Mouse (Mus musculus) forebrain, embryonic 10.5 days (tissue): ENCODE results near the gene Ankle2. TPM values are rescaled to one million over a fixed set of nuclear protein-coding genes. Genes with fewer than 3 reads are reported as not detected.

Experiments
- DNase-seq: peaks from one replicate; pipeline ENCODE4 v3.0.0-alpha.2; 2017; ENCODE audit warnings: low spot score; ENCODE audit errors: extremely low spot score
- H3K27ac ChIP-seq: fragments of 300-500 bp; sonication (generic); 2 replicates; pipeline ENCODE4 v1.5.1; 2016; ENCODE audit warnings: mild to moderate bottlenecking
- H3K27me3 ChIP-seq: fragments of 300-500 bp; sonication (generic); 2 replicates; pipeline ENCODE4 v1.6.1; 2016; ENCODE audit warnings: mild to moderate bottlenecking; ENCODE audit not compliant: poor library complexity, severe bottlenecking
- H3K36me3 ChIP-seq: fragments of 300-500 bp; sonication (generic); replicated peaks from 2 replicates; pipeline ENCODE4 v1.6.1; 2016; ENCODE audit warnings: mild to moderate bottlenecking, moderate library complexity
- H3K4me1 ChIP-seq: fragments of 300-500 bp; sonication (generic); 2 replicates; pipeline ENCODE4 v1.6.1; 2016
- H3K4me3 ChIP-seq: fragments of 300-500 bp; sonication (generic); 2 replicates; pipeline ENCODE4 v1.5.1; 2016; ENCODE audit warnings: mild to moderate bottlenecking, moderate library complexity
- H3K9me3 ChIP-seq: fragments of 300-500 bp; sonication (generic); 2 replicates; pipeline ENCODE4 v1.6.1; 2016; ENCODE audit warnings: mild to moderate bottlenecking, moderate library complexity
- WGBS: fragments of 180-500 bp; shearing (Covaris S2); methylation state at CpG from one replicate; pipeline ENCODE4 v1.1.7; 2016; 5-methylcytosine and 5-hydroxymethylcytosine counted together
- polyA plus RNA-seq: library from polyadenylated mRNA; unstranded; fragments of >200 nt; fragmentation: Nextera tagmentation; extraction: Ambion mirVana; gene quantifications from 2 replicates; pipeline ENCODE4 v1.2.1, GENCODE M21; 2016

Gene Ankle2
- polyA plus RNA-seq = 28.5 and 30.2 TPM in 2 replicates

- peak; percentile 92 for DNase-seq
- Histone ChIP-seq H3K4me3 (peak within 1 kb of the TSS; percentile 94), H3K4me1 (peaks cover 23% of the 10 kb centered on the region), H3K27ac (peak within 1 kb of the TSS; percentile 93), H3K27me3 (no peaks in the 10 kb centered on the region), H3K36me3 (peaks cover 35% of the 10 kb centered on the region), H3K9me3 (no peaks in the 10 kb centered on the region)
- WGBS = under 1% methylated on average over 81 of the region's 81 CpGs
Measured at GRCm38 (mm10) chr5:110230780-110231461, at the start of gene Ankle2. TSS of gene Ankle2 (plus strand) at chr5:110231004.

- DNase-seq = no peak
- Histone ChIP-seq H3K9me3 (no peaks in the 10 kb centered on the region), H3K4me1 (peaks cover 11% of the 10 kb centered on the region), H3K27me3 (no peaks in the 10 kb centered on the region), H3K36me3 (peaks cover 50% of the 10 kb centered on the region), H3K27ac (no peak overlapping the region), H3K4me3 (no peak overlapping the region)
- 90% methylated on average over 5 of the region's 5 CpGs for WGBS
Measured at GRCm38 (mm10) chr5:110181716-110182115, 49.1 kb upstream of the Ankle2 start.

GRCm38 (mm10) chr5:110203164-110203895, 27.5 kb upstream of the Ankle2 start:
- Histone ChIP-seq H3K9me3 (no peaks in the 10 kb centered on the region; the same call in 1 of the 2 replicates), H3K4me3 (no peak overlapping the region), H3K27me3 (no peaks in the 10 kb centered on the region), H3K36me3 (peaks cover 87% of the 10 kb centered on the region), H3K4me1 (no peaks in the 10 kb centered on the region), H3K27ac (no peak overlapping the region)
- 88% methylated on average over 10 of the region's 10 CpGs for WGBS
- DNase-seq = no peak

- H3K27me3 ChIP-seq = no peaks in the 10 kb centered on the region
- H3K9me3 ChIP-seq = no peaks in the 10 kb centered on the region
- 83% methylated on average over 6 of the region's 6 CpGs for WGBS
- H3K4me3 ChIP-seq = no peak overlapping the region
- no peak overlapping the region for H3K27ac ChIP-seq
- DNase-seq = no peak
- H3K36me3 ChIP-seq = peaks cover 97% of the 10 kb centered on the region
- H3K4me1 ChIP-seq = no peaks in the 10 kb centered on the region
Measured at GRCm38 (mm10) chr5:110204777-110205176, 26.0 kb upstream of the Ankle2 start.

- 93% methylated on average over 2 of the region's 2 CpGs for WGBS
Measured at GRCm38 (mm10) chr5:110211312-110211711, 19.5 kb upstream of the Ankle2 start.

GRCm38 (mm10) chr5:110216780-110217179, 14.0 kb upstream of the Ankle2 start:
- Histone ChIP-seq H3K27ac (no peak overlapping the region), H3K9me3 (no peaks in the 10 kb centered on the region), H3K4me1 (no peaks in the 10 kb centered on the region), H3K27me3 (no peaks in the 10 kb centered on the region), H3K4me3 (no peak overlapping the region), H3K36me3 (peaks cover 96% of the 10 kb centered on the region)
- 93% methylated on average over 3 of the region's 3 CpGs for WGBS
- no peak for DNase-seq

More at GRCm38 (mm10) chr5:110211312-110211711, 19.5 kb upstream of the Ankle2 start:
- no peak overlapping the region for H3K27ac ChIP-seq
- no peaks in the 10 kb centered on the region for H3K27me3 ChIP-seq
- no peaks in the 10 kb centered on the region for H3K4me1 ChIP-seq
- DNase-seq = no peak
- H3K4me3 ChIP-seq = no peak overlapping the region
- peaks cover 96% of the 10 kb centered on the region for H3K36me3 ChIP-seq
- H3K9me3 ChIP-seq = no peaks in the 10 kb centered on the region

- H3K27me3 ChIP-seq = no peaks in the 10 kb centered on the region
- no peaks in the 10 kb centered on the region for H3K9me3 ChIP-seq
- H3K4me1 ChIP-seq = no peaks in the 10 kb centered on the region
- WGBS = 93% methylated on average over 4 of the region's 4 CpGs
- no peak overlapping the region for H3K4me3 ChIP-seq
- H3K27ac ChIP-seq = no peak overlapping the region
- peaks cover 89% of the 10 kb centered on the region for H3K36me3 ChIP-seq
- DNase-seq = no peak
Measured at GRCm38 (mm10) chr5:110220331-110220730, 10.5 kb upstream of the Ankle2 start.

GRCm38 (mm10) chr5:110222757-110223156, 8.0 kb upstream of the Ankle2 start:
- no peaks in the 10 kb centered on the region for H3K4me1 ChIP-seq
- H3K36me3 ChIP-seq = peaks cover 81% of the 10 kb centered on the region
- no peaks in the 10 kb centered on the region for H3K9me3 ChIP-seq
- H3K27me3 ChIP-seq = no peaks in the 10 kb centered on the region
- H3K27ac ChIP-seq = no peak overlapping the region
- 85% methylated on average over 6 of the region's 6 CpGs for WGBS
- H3K4me3 ChIP-seq = no peak overlapping the region
- no peak for DNase-seq

GRCm38 (mm10) chr5:110225056-110225455, 5.7 kb upstream of the Ankle2 start:
- Histone ChIP-seq H3K36me3 (peaks cover 59% of the 10 kb centered on the region), H3K27ac (no peak overlapping the region), H3K4me3 (no peak overlapping the region), H3K27me3 (no peaks in the 10 kb centered on the region), H3K4me1 (peaks cover 3% of the 10 kb centered on the region), H3K9me3 (no peaks in the 10 kb centered on the region)
- no peak for DNase-seq
- 91% methylated on average over 3 of the region's 3 CpGs for WGBS

GRCm38 (mm10) chr5:110227336-110227883, 3.4 kb upstream of the Ankle2 start:
- Histone ChIP-seq H3K27ac (no peak overlapping the region), H3K4me1 (peaks cover 16% of the 10 kb centered on the region), H3K36me3 (peaks cover 36% of the 10 kb centered on the region), H3K27me3 (no peaks in the 10 kb centered on the region), H3K4me3 (no peak overlapping the region), H3K9me3 (no peaks in the 10 kb centered on the region)
- 43% methylated on average over 1 of the region's 1 CpGs for WGBS
- no peak for DNase-seq

- no peak for DNase-seq
- H3K4me3 ChIP-seq = peak overlapping the region; percentile 94
- WGBS = 13% methylated on average over 8 of the region's 8 CpGs
Measured at GRCm38 (mm10) chr5:110230401-110230779, 414 bp upstream of the Ankle2 start.

GRCm38 (mm10) chr5:110231638-110232037, 834 bp downstream of the Ankle2 start:
- no peaks in the 10 kb centered on the region for H3K27me3 ChIP-seq
- H3K4me3 ChIP-seq = peak overlapping the region; percentile 94
- peaks cover 40% of the 10 kb centered on the region for H3K36me3 ChIP-seq
- no peaks in the 10 kb centered on the region for H3K9me3 ChIP-seq
- peak overlapping the region; percentile 93; the same call in 1 of the 2 replicates for H3K27ac ChIP-seq
- peaks cover 23% of the 10 kb centered on the region for H3K4me1 ChIP-seq
- WGBS = 51% methylated on average over 13 of the region's 13 CpGs
- no peak for DNase-seq

More at GRCm38 (mm10) chr5:110230401-110230779, 414 bp upstream of the Ankle2 start:
- H3K27me3 ChIP-seq = no peaks in the 10 kb centered on the region
- H3K36me3 ChIP-seq = peaks cover 30% of the 10 kb centered on the region
- peaks cover 23% of the 10 kb centered on the region for H3K4me1 ChIP-seq
- H3K9me3 ChIP-seq = no peaks in the 10 kb centered on the region
- peak overlapping the region; percentile 93 for H3K27ac ChIP-seq

GRCm38 (mm10) chr5:110232346-110232745, 1.5 kb downstream of the Ankle2 start:
- Histone ChIP-seq H3K27ac (no peak overlapping the region), H3K4me3 (peak overlapping the region; percentile 94), H3K4me1 (peaks cover 23% of the 10 kb centered on the region), H3K36me3 (peaks cover 42% of the 10 kb centered on the region), H3K9me3 (no peaks in the 10 kb centered on the region), H3K27me3 (no peaks in the 10 kb centered on the region)
- WGBS = 95% methylated on average over 6 of the region's 6 CpGs
- DNase-seq = no peak
